In the genomic region with DNA sequence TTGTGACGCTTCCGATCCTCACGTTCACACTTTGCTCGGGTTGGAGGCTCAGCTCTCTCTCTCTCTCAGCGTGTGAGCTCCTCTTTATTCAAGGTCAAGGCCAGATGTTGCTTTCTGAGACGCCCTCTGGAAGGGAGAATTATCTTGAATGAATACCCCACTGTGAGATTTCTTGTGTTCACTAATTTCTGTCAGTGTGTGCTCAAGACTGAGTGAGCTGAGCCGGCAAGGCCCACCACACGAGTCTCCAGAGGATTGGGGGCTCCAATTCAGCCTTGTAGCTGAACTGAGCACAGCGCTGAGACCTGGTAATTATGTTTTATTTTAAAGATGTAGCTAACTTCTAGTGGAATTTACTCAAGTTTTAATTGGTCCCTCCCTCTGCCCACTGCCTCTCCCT, we compare ENCODE assay signal across 12 mouse cellular contexts. TPM values are rescaled to one million over a fixed set of nuclear protein-coding genes. Genes with fewer than 3 reads are reported as not detected.
A peak's percentile ranks its signal among the peaks of the same experiment; 100 is the strongest.
DNase-seq lines count a peak whose midpoint lies in the region; ATAC-seq lines count a peak whose summit lies in the region.
"Had no signal": no experiment of that assay in that cellular context is flagged by ENCODE, and none has a peak within 500 bp of the region (broad histone marks: within the 10 kb centered on the region; RNA-seq: fewer than 3 reads in every experiment).

No protein-coding gene starts in this region.

- 53% methylated on average over 9 of the region's 9 CpGs for WGBS in hindbrain, embryonic 10.5 days
- WGBS in hindbrain, embryonic 14.5 days = 37% methylated on average over 9 of the region's 9 CpGs
- WGBS in embryonic facial prominence, embryonic 11.5 days = 52% methylated on average over 9 of the region's 9 CpGs
- WGBS in limb, embryonic 11.5 days = 56% methylated on average over 9 of the region's 9 CpGs

- no peak for ATAC-seq in hindbrain, embryonic 14.5 days (ENCODE audit: low FRiP score)
- no peak for ATAC-seq in embryonic facial prominence, embryonic 11.5 days (replicated peaks; ENCODE audit: insufficient number of reproducible peaks, low FRiP score, low TSS enrichment, low read depth)
- no peak for ATAC-seq in limb, embryonic 11.5 days (ENCODE audit: insufficient number of reproducible peaks, low FRiP score, low TSS enrichment, low read depth)

- peak overlapping the region; percentile 47; the same call in 1 of the 2 replicates for H3K27ac ChIP-seq in hindbrain, embryonic 10.5 days
- H3K27ac ChIP-seq in hindbrain, embryonic 14.5 days = no peak overlapping the region
- H3K27ac ChIP-seq in embryonic facial prominence, embryonic 11.5 days (replicated peaks; ENCODE audit: low read depth, low read length) = peak overlapping the region; percentile 52; the same call in 1 of the 2 replicates
- H3K27ac ChIP-seq in limb, embryonic 11.5 days (replicated peaks; ENCODE audit: low read depth, low read length) = peak overlapping the region; percentile 56
- H3K27ac ChIP-seq: macrophage had no signal

- peaks cover 12% of the 10 kb centered on the region for H3K36me3 ChIP-seq in hindbrain, embryonic 10.5 days
- no peaks in the 10 kb centered on the region; the same call in 1 of the 2 replicates for H3K36me3 ChIP-seq in hindbrain, embryonic 14.5 days (replicated peaks; ENCODE audit: control insufficient read depth, insufficient read depth)
- no peaks in the 10 kb centered on the region for H3K36me3 ChIP-seq in embryonic facial prominence, embryonic 11.5 days (replicated peaks; ENCODE audit: control insufficient read depth, insufficient read depth, low read depth, low read length)
- H3K36me3 ChIP-seq in limb, embryonic 11.5 days (ENCODE audit: control insufficient read depth, insufficient read depth, low read length) = no peaks in the 10 kb centered on the region

- no peak overlapping the region for H3K9ac ChIP-seq in hindbrain, embryonic 14.5 days
- no peak overlapping the region for H3K9ac ChIP-seq in embryonic facial prominence, embryonic 11.5 days (replicated peaks; ENCODE audit: low read length)
- H3K9ac ChIP-seq in limb, embryonic 11.5 days (ENCODE audit: low read length) = no peak overlapping the region

- H3K9me3 ChIP-seq in hindbrain, embryonic 10.5 days = no peaks in the 10 kb centered on the region
- no peaks in the 10 kb centered on the region for H3K9me3 ChIP-seq in hindbrain, embryonic 14.5 days (ENCODE audit: control insufficient read depth, low read length)
- H3K9me3 ChIP-seq in embryonic facial prominence, embryonic 11.5 days (replicated peaks; ENCODE audit: control insufficient read depth, low read length) = no peaks in the 10 kb centered on the region
- H3K9me3 ChIP-seq in limb, embryonic 11.5 days (ENCODE audit: control insufficient read depth, low read length) = no peaks in the 10 kb centered on the region

- no peak for DNase-seq in hindbrain, embryonic 10.5 days (ENCODE audit: low spot score)
- no peak for DNase-seq in hindbrain, embryonic 14.5 days (ENCODE audit: low spot score)
- peak; percentile 30 for DNase-seq in ES-CJ7 (ENCODE audit: low read depth, low spot score)
- peak; percentile 17 for DNase-seq in embryonic facial prominence, embryonic 11.5 days (ENCODE audit: low spot score)
- no peak for DNase-seq in limb, embryonic 11.5 days (ENCODE audit: low spot score)
- DNase-seq in adrenal gland, postnatal 10 days = no peak
- no peak for DNase-seq in Muller cell, postnatal 12 days (ENCODE audit: inconsistent ontology term)
- no peak for DNase-seq in embryo, embryonic 9.5 days (ENCODE audit: extremely low spot score)
- DNase-seq: cerebellum, postnatal 36 days; thymus, adult 18-20 months had no signal

- peaks cover 42% of the 10 kb centered on the region for H3K4me1 ChIP-seq in hindbrain, embryonic 10.5 days (replicated peaks)
- peaks cover 37% of the 10 kb centered on the region for H3K4me1 ChIP-seq in hindbrain, embryonic 14.5 days (replicated peaks; ENCODE audit: control insufficient read depth, insufficient read depth, low read length)
- peaks cover 10% of the 10 kb centered on the region for H3K4me1 ChIP-seq in embryonic facial prominence, embryonic 11.5 days (ENCODE audit: control insufficient read depth, insufficient read depth, low read length)
- peaks cover 32% of the 10 kb centered on the region for H3K4me1 ChIP-seq in limb, embryonic 11.5 days (ENCODE audit: control insufficient read depth, insufficient read depth, low read length)

- H3K27me3 ChIP-seq in hindbrain, embryonic 10.5 days (ENCODE audit: insufficient read depth, poor library complexity, severe bottlenecking) = peaks cover 3% of the 10 kb centered on the region; the same call in 1 of the 2 replicates
- H3K27me3 ChIP-seq in hindbrain, embryonic 14.5 days (ENCODE audit: control insufficient read depth, insufficient read depth, low read length) = no peaks in the 10 kb centered on the region
- H3K27me3 ChIP-seq in embryonic facial prominence, embryonic 11.5 days (ENCODE audit: control insufficient read depth, insufficient read depth, low read length) = no peaks in the 10 kb centered on the region
- H3K27me3 ChIP-seq in limb, embryonic 11.5 days (ENCODE audit: control insufficient read depth, insufficient read depth, low read length) = no peaks in the 10 kb centered on the region

- no peak overlapping the region for H3K4me2 ChIP-seq in hindbrain, embryonic 14.5 days (replicated peaks)
- H3K4me2 ChIP-seq in embryonic facial prominence, embryonic 11.5 days (ENCODE audit: low read depth, low read length) = no peak overlapping the region
- no peak overlapping the region for H3K4me2 ChIP-seq in limb, embryonic 11.5 days (ENCODE audit: low read depth, severe bottlenecking)
- H3K4me2 ChIP-seq: liver, embryonic 11.5 days had no signal

- H3K4me3 ChIP-seq in hindbrain, embryonic 10.5 days = no peak overlapping the region
- H3K4me3 ChIP-seq in hindbrain, embryonic 14.5 days (replicated peaks; ENCODE audit: low read length) = no peak overlapping the region
- no peak overlapping the region for H3K4me3 ChIP-seq in embryonic facial prominence, embryonic 11.5 days (ENCODE audit: low read depth, low read length)
- no peak overlapping the region for H3K4me3 ChIP-seq in limb, embryonic 11.5 days (ENCODE audit: low read depth, low read length)

RNA-seq across cellular contexts. Expression of gene Vill, which starts 20.0 kb away (rescaled TPM):
- 15.8 and 16.1 TPM in 2 replicates for polyA plus RNA-seq in hindbrain, embryonic 10.5 days (2016; fragmentation: Nextera tagmentation; extraction: Ambion mirVana)
- polyA plus RNA-seq in hindbrain, embryonic 14.5 days (2014; fragmentation: Nextera tagmentation; extraction: Ambion mirVana) = 3.1 and 4.4 TPM in 2 replicates
- polyA plus RNA-seq in embryonic facial prominence, embryonic 11.5 days (2014; fragmentation: Nextera tagmentation; extraction: Ambion mirVana) = 15.5 and 19.2 TPM in 2 replicates
- 26.0 and 26.5 TPM in 2 replicates for polyA plus RNA-seq in limb, embryonic 11.5 days (2014; fragmentation: Nextera tagmentation; extraction: Ambion mirVana)
- total RNA-seq in adrenal gland, postnatal 10 days (2021) = 1 to 10 TPM; 4.8 to 5.1 TPM

Comparison
In these comparisons a context has a peak if more than half of its experiments do, and no peak if none do; other contexts are left out.
1. DNase-seq: peak in ES-CJ7 (single experiment) and embryonic facial prominence, embryonic 11.5 days (single experiment); none in hindbrain, embryonic 10.5 days (single experiment), hindbrain, embryonic 14.5 days (single experiment), limb, embryonic 11.5 days (single experiment), adrenal gland, postnatal 10 days (single experiment), Muller cell, postnatal 12 days (single experiment) and embryo, embryonic 9.5 days (single experiment).